Mouse (Mus musculus): ENCODE measurements around the gene Kcnma1. TPM values are rescaled to one million over a fixed set of nuclear protein-coding genes. Genes with fewer than 3 reads are reported as not detected.
A peak's percentile ranks its signal among the peaks of the same experiment; 100 is the strongest.

Gene Kcnma1
- polyA plus RNA-seq, 2 experiments, result 5.4 to 8.5 TPM

GRCm38 (mm10) chr14:23741531-23741930 is 272.8 kb downstream of the Kcnma1 start:
- no peak overlapping the region for H3K9ac ChIP-seq (ENCODE audit: low read depth, low read length, severe bottlenecking)
- no peaks in the 10 kb centered on the region for H3K9me3 ChIP-seq (ENCODE audit: control insufficient read depth, low read length)
- no peak for TF ChIP-seq POLR2A (IDR thresholded peaks at IDR 0.05; ENCODE audit: borderline replicate concordance, extremely low read depth, insufficient read depth, insufficient read length)
- H3K36me3 ChIP-seq (ENCODE audit: control insufficient read depth, insufficient read depth, low read length), result no peaks in the 10 kb centered on the region
- H3K4me1 ChIP-seq (ENCODE audit: control insufficient read depth, insufficient read depth, low read length), result no peaks in the 10 kb centered on the region
- no peaks in the 10 kb centered on the region for H3K27me3 ChIP-seq (ENCODE audit: control insufficient read depth, insufficient read depth, low read length)
- H3K4me2 ChIP-seq (replicated peaks; ENCODE audit: low read depth, low read length, severe bottlenecking), result no peak overlapping the region
- no peak overlapping the region for H3K27ac ChIP-seq (replicated peaks; ENCODE audit: low read depth, low read length)
- DNase-seq (ENCODE audit: low spot score), result no peak
- H3K4me3 ChIP-seq (replicated peaks; ENCODE audit: low read length), result no peak overlapping the region
- no peak for ATAC-seq (ENCODE audit: low FRiP score, low read depth)

- no peak for TF ChIP-seq POLR2A (IDR thresholded peaks at IDR 0.05; ENCODE audit: borderline replicate concordance, extremely low read depth, insufficient read depth, insufficient read length)
- H3K36me3 ChIP-seq (ENCODE audit: control insufficient read depth, insufficient read depth, low read length), result no peaks in the 10 kb centered on the region
- no peak overlapping the region for H3K4me3 ChIP-seq (replicated peaks; ENCODE audit: low read length)
- H3K27me3 ChIP-seq (ENCODE audit: control insufficient read depth, insufficient read depth, low read length), result no peaks in the 10 kb centered on the region
- ATAC-seq (ENCODE audit: low FRiP score, low read depth) (no peak), DNase-seq (ENCODE audit: low spot score) (no peak)
- no peaks in the 10 kb centered on the region for H3K4me1 ChIP-seq (ENCODE audit: control insufficient read depth, insufficient read depth, low read length)
- WGBS, result 92% methylated on average over 3 of the region's 3 CpGs
- H3K9me3 ChIP-seq (ENCODE audit: control insufficient read depth, low read length), result no peaks in the 10 kb centered on the region
- no peak overlapping the region for H3K4me2 ChIP-seq (replicated peaks; ENCODE audit: low read depth, low read length, severe bottlenecking)
- no peak overlapping the region for H3K27ac ChIP-seq (replicated peaks; ENCODE audit: low read depth, low read length)
- no peak overlapping the region for H3K9ac ChIP-seq (ENCODE audit: low read depth, low read length, severe bottlenecking)
Measured at GRCm38 (mm10) chr14:23734200-23734599, 280.1 kb downstream of the Kcnma1 start.

GRCm38 (mm10) chr14:23729377-23729776 is 284.9 kb downstream of the Kcnma1 start:
- Histone ChIP-seq H3K36me3 (ENCODE audit: control insufficient read depth, insufficient read depth, low read length) (no peaks in the 10 kb centered on the region), H3K9ac (ENCODE audit: low read depth, low read length, severe bottlenecking) (no peak overlapping the region), H3K27me3 (ENCODE audit: control insufficient read depth, insufficient read depth, low read length) (no peaks in the 10 kb centered on the region), H3K9me3 (ENCODE audit: control insufficient read depth, low read length) (no peaks in the 10 kb centered on the region), H3K4me2 (replicated peaks; ENCODE audit: low read depth, low read length, severe bottlenecking) (no peak overlapping the region), H3K4me1 (ENCODE audit: control insufficient read depth, insufficient read depth, low read length) (no peaks in the 10 kb centered on the region), H3K27ac (replicated peaks; ENCODE audit: low read depth, low read length) (no peak overlapping the region), H3K4me3 (replicated peaks; ENCODE audit: low read length) (no peak overlapping the region)
- ATAC-seq (ENCODE audit: low FRiP score, low read depth) (no peak), DNase-seq (ENCODE audit: low spot score) (peak; percentile 58)
- 49% methylated on average over 2 of the region's 2 CpGs for WGBS
- no peak for TF ChIP-seq POLR2A (IDR thresholded peaks at IDR 0.05; ENCODE audit: borderline replicate concordance, extremely low read depth, insufficient read depth, insufficient read length)

- ATAC-seq (ENCODE audit: low FRiP score, low read depth) (no peak), DNase-seq (ENCODE audit: low spot score) (no peak)
- no peak overlapping the region for H3K4me3 ChIP-seq (replicated peaks; ENCODE audit: low read length)
- no peak overlapping the region for H3K27ac ChIP-seq (replicated peaks; ENCODE audit: low read depth, low read length)
- no peaks in the 10 kb centered on the region for H3K27me3 ChIP-seq (ENCODE audit: control insufficient read depth, insufficient read depth, low read length)
- H3K9me3 ChIP-seq (ENCODE audit: control insufficient read depth, low read length), result no peaks in the 10 kb centered on the region
- 83% methylated on average over 7 of the region's 7 CpGs for WGBS
- no peaks in the 10 kb centered on the region for H3K4me1 ChIP-seq (ENCODE audit: control insufficient read depth, insufficient read depth, low read length)
- H3K4me2 ChIP-seq (replicated peaks; ENCODE audit: low read depth, low read length, severe bottlenecking), result no peak overlapping the region
- no peak for TF ChIP-seq POLR2A (IDR thresholded peaks at IDR 0.05; ENCODE audit: borderline replicate concordance, extremely low read depth, insufficient read depth, insufficient read length)
- H3K9ac ChIP-seq (ENCODE audit: low read depth, low read length, severe bottlenecking), result no peak overlapping the region
- no peaks in the 10 kb centered on the region for H3K36me3 ChIP-seq (ENCODE audit: control insufficient read depth, insufficient read depth, low read length)
Measured at GRCm38 (mm10) chr14:23723701-23724430, 290.4 kb downstream of the Kcnma1 start.

- Histone ChIP-seq H3K9me3 (ENCODE audit: control insufficient read depth, low read length) (no peaks in the 10 kb centered on the region), H3K27ac (replicated peaks; ENCODE audit: low read depth, low read length) (no peak overlapping the region), H3K27me3 (ENCODE audit: control insufficient read depth, insufficient read depth, low read length) (0 out of 2 replicates have a peak, but pooled peaks cover 5% of the 10 kb centered on the region), H3K36me3 (ENCODE audit: control insufficient read depth, insufficient read depth, low read length) (no peaks in the 10 kb centered on the region), H3K4me3 (replicated peaks; ENCODE audit: low read length) (no peak overlapping the region), H3K4me2 (replicated peaks; ENCODE audit: low read depth, low read length, severe bottlenecking) (no peak overlapping the region), H3K9ac (ENCODE audit: low read depth, low read length, severe bottlenecking) (no peak overlapping the region), H3K4me1 (ENCODE audit: control insufficient read depth, insufficient read depth, low read length) (no peaks in the 10 kb centered on the region)
- DNase-seq (ENCODE audit: low spot score), result no peak
- no peak for TF ChIP-seq POLR2A (IDR thresholded peaks at IDR 0.05; ENCODE audit: borderline replicate concordance, extremely low read depth, insufficient read depth, insufficient read length)
- no peak for ATAC-seq (ENCODE audit: low FRiP score, low read depth)
- 81% methylated on average over 3 of the region's 3 CpGs for WGBS
Measured at GRCm38 (mm10) chr14:23719246-23719645, 295.0 kb downstream of the Kcnma1 start.

Measured in limb, embryonic 14.5 days (tissue).